Mouse (Mus musculus) neural tube, embryonic 10.5 days (tissue): ENCODE data around the gene H2-Ke6.
A peak's percentile ranks its signal among the peaks of the same experiment; 100 is the strongest.

Experiments
- DNase-seq: peaks from one replicate; pipeline ENCODE4 v3.0.0-alpha.2; 2017; ENCODE audit warnings: low spot score; ENCODE audit errors: extremely low spot score

H2-Ke6 gene

GRCm38 (mm10) chr17:34027656-34028223 is at the start of gene H2-Ke6:
Gene H2-Ke6 (minus strand): TSS chr17:34028060.
- peak; percentile 95 for DNase-seq

GRCm38 (mm10) chr17:34077549-34077948 is 49.7 kb upstream of the H2-Ke6 start:
- DNase-seq: peak; percentile 82

- peak; percentile 45 for DNase-seq
These were observed 47.4 kb upstream of the H2-Ke6 start for GRCm38 (mm10) chr17:34075271-34075670.

GRCm38 (mm10) chr17:34072091-34072490 is 44.2 kb upstream of the H2-Ke6 start:
- DNase-seq: no peak

- DNase-seq: no peak
These were observed 41.0 kb upstream of the H2-Ke6 start for GRCm38 (mm10) chr17:34068864-34069263.

GRCm38 (mm10) chr17:34057224-34057623 is 29.4 kb upstream of the H2-Ke6 start:
- DNase-seq: no peak

GRCm38 (mm10) chr17:34047404-34048050 is 19.7 kb upstream of the H2-Ke6 start:
- no peak for DNase-seq

GRCm38 (mm10) chr17:34045941-34046340 is 18.1 kb upstream of the H2-Ke6 start:
- no peak for DNase-seq

- no peak for DNase-seq
These were observed 11.9 kb upstream of the H2-Ke6 start for GRCm38 (mm10) chr17:34039562-34040450.

GRCm38 (mm10) chr17:34038878-34039561 is 11.2 kb upstream of the H2-Ke6 start, which contains the start of gene Col11a2:
Gene Col11a2 (plus strand): TSS chr17:34039437.
- DNase-seq: no peak

- DNase-seq: no peak
These were observed 10.6 kb upstream of the H2-Ke6 start for GRCm38 (mm10) chr17:34038440-34038839.

- no peak for DNase-seq
These were observed 9.4 kb upstream of the H2-Ke6 start for GRCm38 (mm10) chr17:34037241-34037640.

- no peak for DNase-seq
These were observed 8.8 kb upstream of the H2-Ke6 start for GRCm38 (mm10) chr17:34036647-34037046.

GRCm38 (mm10) chr17:34035517-34035916 is 7.7 kb upstream of the H2-Ke6 start:
- DNase-seq: no peak

GRCm38 (mm10) chr17:34034064-34034463 is 6.2 kb upstream of the H2-Ke6 start:
- peak; percentile 68 for DNase-seq

- DNase-seq: no peak
These were observed 5.6 kb upstream of the H2-Ke6 start for GRCm38 (mm10) chr17:34033441-34033840.

GRCm38 (mm10) chr17:34032806-34033205 is 4.9 kb upstream of the H2-Ke6 start:
- DNase-seq: no peak

- DNase-seq: no peak
These were observed 4.3 kb upstream of the H2-Ke6 start for GRCm38 (mm10) chr17:34032174-34032632.

- DNase-seq: peak; percentile 100
These were observed 3.8 kb upstream of the H2-Ke6 start, which contains the start of the genes Slc39a7 and Rxrb for GRCm38 (mm10) chr17:34031465-34032173. Gene Slc39a7 (minus strand): TSS chr17:34031682. Gene Rxrb (plus strand): TSS chr17:34031812.

GRCm38 (mm10) chr17:34030861-34031326 is 3.0 kb upstream of the H2-Ke6 start:
- DNase-seq: no peak
